Mouse (Mus musculus) spleen, adult 2 months (tissue): ENCODE measurements around the gene Magi1. TPM values are rescaled to one million over a fixed set of nuclear protein-coding genes. Genes with fewer than 3 reads are reported as not detected.

ENCODE experiments used
- DNase-seq, 2 experiments: peaks; one replicate each; pipeline versions ENCODE4 v3.0.0 to v3.0.0-alpha.2; 2012 to 2021; ENCODE audit warnings: low spot score in 2 of 2, low read depth in 1 of 2
- H3K27ac ChIP-seq: fragments of 200-500 bp; 2 replicates; pipeline ENCODE4 v1.5.1; 2012; ENCODE audit warnings: low read length, inconsistent platforms; ENCODE audit not compliant: insufficient read depth
- H3K27me3 ChIP-seq: fragments of 200-500 bp; 2 replicates; pipeline ENCODE4 v1.6.1; 2012; ENCODE audit warnings: mild to moderate bottlenecking, moderate library complexity, low read length, inconsistent platforms; ENCODE audit not compliant: control insufficient read depth, insufficient read depth
- H3K36me3 ChIP-seq: fragments of 200-500 bp; 2 replicates; pipeline ENCODE4 v1.6.1; 2012; ENCODE audit warnings: mild to moderate bottlenecking, low read length, inconsistent platforms; ENCODE audit not compliant: control insufficient read depth, insufficient read depth
- H3K4me1 ChIP-seq: fragments of 200-500 bp; 2 replicates; pipeline ENCODE4 v1.6.1; 2011; ENCODE audit warnings: inconsistent platforms; ENCODE audit not compliant: control insufficient read depth, insufficient read depth, insufficient read length
- H3K4me3 ChIP-seq: fragments of 200-500 bp; 2 replicates; pipeline ENCODE4 v1.5.1; 2011; ENCODE audit warnings: mild to moderate bottlenecking, inconsistent platforms; ENCODE audit not compliant: insufficient read depth, insufficient read length; ENCODE audit errors: extremely low read depth
- CTCF ChIP-seq: fragments of 200-500 bp; IDR thresholded peaks from 2 replicates; pipeline ENCODE4 v1.5.1; 2011; ENCODE audit warnings: mild to moderate bottlenecking, inconsistent platforms; ENCODE audit not compliant: insufficient read depth, insufficient read length, insufficient replicate concordance; ENCODE audit errors: extremely low read depth
- POLR2A ChIP-seq: fragments of 200-500 bp; IDR thresholded peaks from 2 replicates; pipeline ENCODE4 v1.6.1; 2011; ENCODE audit warnings: low read depth, low read length, inconsistent platforms
- WGBS: fragments of 180-500 bp; shearing (Covaris S2); methylation state at CpG from one replicate; pipeline ENCODE4 v1.1.7; 2018; 5-methylcytosine and 5-hydroxymethylcytosine counted together
- polyA plus RNA-seq: library from polyadenylated mRNA; depleted of rRNA; stranded (reverse); fragments of >200 nt; gene quantifications from 2 replicates; pipeline ENCODE4 v1.2.3, GENCODE M21; 2012

The Magi1 gene
- polyA plus RNA-seq, 1 experiment = 1.6 TPM

DNA sequence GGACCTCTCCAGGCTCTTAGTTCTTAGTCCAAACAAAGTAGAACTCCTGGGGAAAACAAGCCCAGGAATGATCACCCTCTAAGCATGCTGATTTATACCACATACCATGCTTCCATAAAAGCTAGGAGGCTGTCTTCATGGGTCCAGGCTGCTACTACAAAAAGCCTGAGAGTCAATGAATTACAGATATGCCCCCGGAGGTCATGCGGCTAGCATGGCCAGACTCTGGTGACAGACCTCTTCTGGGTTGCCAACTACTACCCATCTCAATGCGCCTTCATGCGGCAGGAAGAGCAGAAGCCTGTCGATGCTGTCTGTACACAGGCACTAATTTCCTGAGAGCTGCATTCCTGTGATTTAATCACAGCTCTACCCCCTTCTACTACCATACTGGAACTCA is 92.9 kb downstream of the Magi1 start:
- Histone ChIP-seq H3K27me3 (no peaks in the 10 kb centered on the region), H3K36me3 (no peaks in the 10 kb centered on the region), H3K27ac (no peak overlapping the region), H3K4me1 (no peaks in the 10 kb centered on the region), H3K4me3 (no peak overlapping the region)
- WGBS = 64% methylated on average over 5 of the region's 5 CpGs
- DNase-seq = no peak
- TF ChIP-seq POLR2A (no peak), CTCF (no peak)

DNA sequence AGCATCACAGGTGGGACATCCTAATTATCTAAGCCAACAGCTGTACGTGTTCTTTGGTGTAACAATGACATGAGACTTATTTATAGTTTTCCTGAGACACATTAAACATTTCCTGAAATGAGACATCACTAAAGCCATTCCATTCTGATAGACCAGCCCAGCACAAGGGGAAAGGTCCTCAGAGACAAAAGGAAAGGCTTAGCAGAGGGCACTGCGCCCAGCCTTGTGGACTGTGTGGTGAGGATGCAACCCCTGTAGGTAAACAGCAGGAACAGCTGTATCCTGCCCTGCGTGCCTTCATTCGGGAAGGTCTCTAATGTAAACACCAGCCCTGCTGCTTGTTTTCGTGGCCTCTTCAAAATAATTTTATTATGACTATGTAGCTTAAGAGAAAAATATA is 94.3 kb downstream of the Magi1 start:
- 24% methylated on average over 5 of the region's 5 CpGs for whole genome bisulfite sequencing
- Histone ChIP-seq H3K27me3 (no peaks in the 10 kb centered on the region), H3K27ac (no peak overlapping the region), H3K4me1 (no peaks in the 10 kb centered on the region), H3K4me3 (no peak overlapping the region), H3K36me3 (no peaks in the 10 kb centered on the region)
- TF ChIP-seq CTCF (no peak), POLR2A (no peak)
- DNase-seq = no peak

DNA sequence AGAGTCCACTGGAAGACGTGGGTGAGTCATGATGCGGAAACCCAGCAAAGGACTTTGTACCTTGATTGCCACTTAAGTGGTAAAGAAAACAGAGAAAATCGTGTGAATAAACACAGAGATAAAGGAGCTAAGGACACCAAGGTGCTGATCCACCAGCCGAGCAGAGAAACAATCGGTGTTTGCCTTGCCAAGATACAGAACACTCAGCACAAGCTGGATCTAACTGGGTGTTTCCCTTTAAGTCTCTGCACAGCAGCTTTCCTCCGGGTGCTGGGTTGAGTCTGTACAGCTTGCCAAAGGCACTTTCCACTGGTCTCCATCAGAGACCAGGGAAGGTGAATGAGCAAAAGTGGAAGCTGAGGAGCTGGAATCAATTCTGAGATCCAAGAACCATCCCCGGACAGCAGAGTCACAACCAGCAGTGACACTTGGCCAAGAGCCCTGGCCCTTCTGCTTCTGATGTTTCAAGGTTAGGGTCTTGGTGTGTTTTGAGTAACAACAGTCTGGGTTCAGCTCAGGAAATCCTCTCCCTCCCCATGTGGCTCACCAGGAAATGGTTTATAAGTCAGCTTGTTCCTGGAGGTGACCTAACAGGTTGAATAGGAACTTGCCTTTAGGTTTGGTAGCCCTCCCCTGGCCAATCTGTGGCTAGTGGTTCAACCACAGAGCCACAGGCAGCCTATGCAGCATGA is 96.9 kb downstream of the Magi1 start:
- Histone ChIP-seq H3K4me1 (no peaks in the 10 kb centered on the region), H3K27me3 (no peaks in the 10 kb centered on the region), H3K36me3 (no peaks in the 10 kb centered on the region), H3K4me3 (no peak overlapping the region), H3K27ac (no peak overlapping the region)
- DNase-seq = no peak
- 17% methylated on average over 7 of the region's 7 CpGs for WGBS
- TF ChIP-seq POLR2A = no peak
- no peak for TF ChIP-seq CTCF

DNA sequence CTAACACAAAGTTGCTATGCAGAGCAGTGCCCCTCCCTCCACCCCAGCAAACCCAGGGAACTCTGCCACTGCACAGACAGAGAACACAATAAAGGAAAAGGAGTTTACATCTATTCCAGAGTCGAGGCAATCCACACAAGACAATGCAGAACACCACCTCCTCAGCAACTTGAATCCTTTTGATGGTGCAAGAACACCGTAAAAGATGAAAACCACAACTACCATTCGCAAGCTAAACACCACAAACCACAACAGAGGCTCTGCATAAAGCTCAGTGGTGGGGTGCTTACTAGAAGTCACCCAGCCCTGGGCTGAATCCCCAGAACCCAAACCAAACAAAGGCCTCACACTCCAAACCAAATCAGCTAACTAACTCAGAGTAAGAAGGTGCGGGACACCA is 99.4 kb downstream of the Magi1 start:
- Histone ChIP-seq H3K4me3 (no peak overlapping the region), H3K27me3 (no peaks in the 10 kb centered on the region), H3K36me3 (no peaks in the 10 kb centered on the region), H3K4me1 (no peaks in the 10 kb centered on the region), H3K27ac (no peak overlapping the region)
- 27% methylated on average over 4 of the region's 4 CpGs for WGBS
- TF ChIP-seq POLR2A = no peak
- no peak for TF ChIP-seq CTCF
- no peak for DNase-seq

- no peak for DNase-seq
- H3K4me1 ChIP-seq = no peaks in the 10 kb centered on the region
- no peak overlapping the region for H3K27ac ChIP-seq
- TF ChIP-seq CTCF (no peak), POLR2A (no peak)
- no peak overlapping the region for H3K4me3 ChIP-seq
- H3K36me3 ChIP-seq = no peaks in the 10 kb centered on the region
- WGBS = 69% methylated on average over 14 of the region's 14 CpGs
- no peaks in the 10 kb centered on the region for H3K27me3 ChIP-seq
These were observed 100.3 kb downstream of the Magi1 start for GRCm38 (mm10) chr6:94183354-94183851.

- H3K4me3 ChIP-seq = no peak overlapping the region
- no peaks in the 10 kb centered on the region for H3K27me3 ChIP-seq
- WGBS = 45% methylated on average over 2 of the region's 2 CpGs
- TF ChIP-seq CTCF (no peak), POLR2A (no peak)
- no peaks in the 10 kb centered on the region for H3K36me3 ChIP-seq
- DNase-seq = no peak
- H3K27ac ChIP-seq = no peak overlapping the region
- no peaks in the 10 kb centered on the region for H3K4me1 ChIP-seq
These were observed 102.0 kb downstream of the Magi1 start for GRCm38 (mm10) chr6:94181673-94182255.
